Mouse (Mus musculus) hindbrain, embryonic 10.5 days (tissue): ENCODE data around the gene Pgam2. TPM values are rescaled to one million over a fixed set of nuclear protein-coding genes. Genes with fewer than 3 reads are reported as not detected.

Source experiments
- DNase-seq: peaks from one replicate; pipeline ENCODE4 v3.0.0-alpha.2; 2017; ENCODE audit warnings: low spot score
- H3K27ac ChIP-seq: fragments of 300-500 bp; sonication (generic); 2 replicates; pipeline ENCODE4 v1.5.1; 2016; ENCODE audit warnings: mild to moderate bottlenecking, moderate library complexity
- H3K27me3 ChIP-seq: fragments of 300-500 bp; sonication (generic); 2 replicates; pipeline ENCODE4 v1.6.1; 2016; ENCODE audit warnings: mild to moderate bottlenecking; ENCODE audit not compliant: poor library complexity, insufficient read depth, severe bottlenecking
- H3K36me3 ChIP-seq: fragments of 300-500 bp; sonication (generic); 2 replicates; pipeline ENCODE4 v1.6.1; 2016; ENCODE audit warnings: mild to moderate bottlenecking, moderate library complexity
- H3K4me1 ChIP-seq: fragments of 300-500 bp; sonication (generic); replicated peaks from 2 replicates; pipeline ENCODE4 v1.6.1; 2016; ENCODE audit warnings: mild to moderate bottlenecking
- H3K4me3 ChIP-seq: fragments of 300-500 bp; sonication (generic); 2 replicates; pipeline ENCODE4 v1.5.1; 2016; ENCODE audit warnings: mild to moderate bottlenecking, moderate library complexity
- H3K9me3 ChIP-seq: fragments of 300-500 bp; sonication (generic); 2 replicates; pipeline ENCODE4 v1.6.1; 2016; ENCODE audit warnings: mild to moderate bottlenecking, moderate library complexity
- WGBS: fragments of 180-500 bp; shearing (Covaris S2); methylation state at CpG from one replicate; pipeline ENCODE4 v1.1.7; 2016; 5-methylcytosine and 5-hydroxymethylcytosine counted together
- polyA plus RNA-seq: library from polyadenylated mRNA; unstranded; fragments of >200 nt; fragmentation: Nextera tagmentation; extraction: Ambion mirVana; gene quantifications from 2 replicates; pipeline ENCODE4 v1.2.1, GENCODE M21; 2016

Gene Pgam2
- polyA plus RNA-seq, 1 experiment from 2014 or later: 6.5 TPM

- DNase-seq: no peak
- peak overlapping the region; percentile 92 for H3K27ac ChIP-seq
Observed at GRCm38 (mm10) chr11:5787671-5788055, 15.9 kb downstream of the Pgam2 start.

GRCm38 (mm10) chr11:5785732-5786131 lies 17.8 kb downstream of the Pgam2 start:
- Histone ChIP-seq H3K4me1 (peaks cover 31% of the 10 kb centered on the region), H3K27me3 (no peaks in the 10 kb centered on the region), H3K4me3 (no peak overlapping the region), H3K36me3 (peaks cover 8% of the 10 kb centered on the region), H3K9me3 (no peaks in the 10 kb centered on the region), H3K27ac (no peak overlapping the region)
- no peak for DNase-seq

More at GRCm38 (mm10) chr11:5787671-5788055, 15.9 kb downstream of the Pgam2 start:
- H3K36me3 ChIP-seq: peaks cover 26% of the 10 kb centered on the region
- no peaks in the 10 kb centered on the region for H3K9me3 ChIP-seq
- H3K27me3 ChIP-seq: no peaks in the 10 kb centered on the region
- peaks cover 31% of the 10 kb centered on the region for H3K4me1 ChIP-seq
- 42% methylated on average over 8 of the region's 8 CpGs for WGBS
- peak overlapping the region; percentile 89 for H3K4me3 ChIP-seq

- H3K9me3 ChIP-seq: no peaks in the 10 kb centered on the region
- WGBS: 74% methylated on average over 8 of the region's 8 CpGs
- peaks cover 7% of the 10 kb centered on the region for H3K4me1 ChIP-seq
- DNase-seq: no peak
- H3K36me3 ChIP-seq: no peaks in the 10 kb centered on the region; the same call in none of the 2 replicates
- no peak overlapping the region for H3K4me3 ChIP-seq
- no peaks in the 10 kb centered on the region for H3K27me3 ChIP-seq
- H3K27ac ChIP-seq: no peak overlapping the region
Observed at GRCm38 (mm10) chr11:5782199-5782944, 21.2 kb downstream of the Pgam2 start.

- Histone ChIP-seq H3K4me3 (no peak overlapping the region), H3K36me3 (no peaks in the 10 kb centered on the region; the same call in none of the 2 replicates), H3K27me3 (no peaks in the 10 kb centered on the region), H3K9me3 (no peaks in the 10 kb centered on the region), H3K27ac (no peak overlapping the region), H3K4me1 (no peaks in the 10 kb centered on the region)
- no peak for DNase-seq
- WGBS: 93% methylated on average over 6 of the region's 6 CpGs
Observed at GRCm38 (mm10) chr11:5780035-5780499, 23.5 kb downstream of the Pgam2 start.

- Histone ChIP-seq H3K36me3 (no peaks in the 10 kb centered on the region; the same call in none of the 2 replicates), H3K27ac (no peak overlapping the region), H3K9me3 (no peaks in the 10 kb centered on the region), H3K27me3 (no peaks in the 10 kb centered on the region), H3K4me3 (no peak overlapping the region), H3K4me1 (no peaks in the 10 kb centered on the region)
- no peak for DNase-seq
- WGBS: 74% methylated on average over 2 of the region's 2 CpGs
Observed at GRCm38 (mm10) chr11:5778481-5778880, 25.1 kb downstream of the Pgam2 start.

GRCm38 (mm10) chr11:5766019-5766418 lies 37.5 kb downstream of the Pgam2 start:
- Histone ChIP-seq H3K27me3 (no peaks in the 10 kb centered on the region), H3K4me1 (peaks cover 8% of the 10 kb centered on the region), H3K27ac (no peak overlapping the region), H3K36me3 (peaks cover 22% of the 10 kb centered on the region), H3K4me3 (no peak overlapping the region), H3K9me3 (no peaks in the 10 kb centered on the region)
- DNase-seq: no peak
- WGBS: 92% methylated on average over 6 of the region's 6 CpGs

GRCm38 (mm10) chr11:5762633-5762982 lies 40.9 kb downstream of the Pgam2 start:
- DNase-seq: no peak
- H3K27ac ChIP-seq: peak overlapping the region; percentile 97
- H3K27me3 ChIP-seq: no peaks in the 10 kb centered on the region
- peaks cover 3% of the 10 kb centered on the region for H3K36me3 ChIP-seq
- peaks cover 17% of the 10 kb centered on the region for H3K4me1 ChIP-seq
- H3K9me3 ChIP-seq: no peaks in the 10 kb centered on the region
- H3K4me3 ChIP-seq: peak overlapping the region; percentile 80
- 23% methylated on average over 6 of the region's 6 CpGs for WGBS

- WGBS: under 1% methylated on average over 68 of the region's 68 CpGs
- H3K36me3 ChIP-seq: peaks cover 8% of the 10 kb centered on the region
- peak within 1 kb of the TSS; percentile 80 for H3K4me3 ChIP-seq
- no peaks in the 10 kb centered on the region for H3K9me3 ChIP-seq
- no peaks in the 10 kb centered on the region for H3K27me3 ChIP-seq
- peaks cover 17% of the 10 kb centered on the region for H3K4me1 ChIP-seq
- peak within 1 kb of the TSS; percentile 97 for H3K27ac ChIP-seq
- peak; percentile 98 for DNase-seq
Observed at GRCm38 (mm10) chr11:5761820-5762632, 41.5 kb downstream of the Pgam2 start, which contains the start of gene Urgcp. Urgcp (minus strand) TSS chr11:5762376.

DNA sequence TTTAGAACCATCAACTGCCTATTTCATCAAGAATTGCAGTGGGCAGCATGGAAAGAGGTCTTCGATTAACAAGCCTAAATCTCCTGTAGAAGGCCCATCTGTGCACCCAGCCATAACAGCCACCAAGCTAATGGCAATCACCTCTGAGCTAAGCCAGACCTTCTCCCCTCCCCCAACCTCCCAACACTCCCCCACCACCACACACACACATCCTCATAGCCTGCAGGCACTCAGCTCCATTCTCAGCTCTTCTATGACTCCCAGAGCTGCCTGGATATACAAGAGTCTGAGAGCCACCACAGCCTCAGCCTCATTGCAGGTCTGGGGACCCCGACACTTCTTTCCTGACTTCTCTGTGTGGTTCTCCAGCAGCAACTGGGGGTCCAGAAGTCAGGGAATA lies 49.8 kb downstream of the Pgam2 start:
- DNase-seq: no peak
- WGBS: 90% methylated on average over 2 of the region's 2 CpGs

More for the DNA sequence above, 49.8 kb downstream of the Pgam2 start:
- Histone ChIP-seq H3K9me3 (peaks cover 14% of the 10 kb centered on the region; the same call in 1 of the 2 replicates), H3K27ac (no peak overlapping the region), H3K27me3 (no peaks in the 10 kb centered on the region), H3K36me3 (peaks cover 33% of the 10 kb centered on the region), H3K4me3 (no peak overlapping the region), H3K4me1 (no peaks in the 10 kb centered on the region)

Other genes starting within 250 kb of the Pgam2 start
- not detected in 2 replicates for gene Ankrd36, start 234.0 kb downstream of the Pgam2 start, polyA plus RNA-seq
- gene Mrps24, start 88.1 kb downstream of the Pgam2 start, polyA plus RNA-seq: 144 and 183 TPM in 2 replicates
- 18.1 and 20.4 TPM in 2 replicates for gene Urgcp, start 41.4 kb downstream of the Pgam2 start, polyA plus RNA-seq
- gene Dbnl, start 15.2 kb downstream of the Pgam2 start, polyA plus RNA-seq: 140 and 160 TPM in 2 replicates
- 9.5 and 10.3 TPM in 2 replicates for gene Polm, start 34.3 kb upstream of the Pgam2 start, polyA plus RNA-seq
- gene Aebp1, start 58.2 kb upstream of the Pgam2 start, polyA plus RNA-seq: 12.5 and 24.3 TPM in 2 replicates
- gene Pold2, start 74.6 kb upstream of the Pgam2 start, polyA plus RNA-seq: 137 and 152 TPM in 2 replicates
- gene Myl7, start 95.0 kb upstream of the Pgam2 start, polyA plus RNA-seq: 2.6 and 14.6 TPM in 2 replicates
- 2.5 and 3.8 TPM in 2 replicates for gene Gck, start 146.3 kb upstream of the Pgam2 start, polyA plus RNA-seq
- gene Ykt6, start 152.0 kb upstream of the Pgam2 start, polyA plus RNA-seq: 53.4 and 54.5 TPM in 2 replicates